Mouse (Mus musculus): Measurements from ENCODE around the gene Gck.

DNA sequence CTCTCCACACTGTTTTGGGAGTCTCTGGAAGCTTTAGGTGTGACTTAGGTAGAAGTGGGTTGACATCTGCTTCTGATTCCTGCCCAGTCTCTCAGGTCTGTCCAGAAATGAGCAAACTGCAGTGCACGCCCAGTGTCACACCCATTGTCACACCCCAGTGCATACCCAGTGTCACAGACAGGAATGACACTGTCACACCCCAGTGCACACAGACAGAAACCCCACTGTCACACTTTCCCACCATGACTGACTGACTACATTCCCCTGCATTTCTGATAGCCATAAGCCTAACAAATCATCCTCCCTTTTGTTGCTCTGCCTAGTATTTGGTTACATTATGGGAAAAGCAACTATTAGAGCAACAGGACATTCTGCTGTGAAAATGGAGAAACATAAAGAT, 19.3 kb downstream of the Gck start:
- TF ChIP-seq POLR2A (IDR thresholded peaks at IDR 0.05; ENCODE audit: low read depth, low read length) (no peak), CTCF (IDR thresholded peaks at IDR 0.05; ENCODE audit: extremely low read depth, insufficient read length, insufficient replicate concordance, low read depth, low read length) (no peak)

Data from small intestine, adult 2 months (tissue).